Mouse (Mus musculus) liver, adult 2 months (tissue): ENCODE data around the gene Enpp5. TPM values are rescaled to one million over a fixed set of nuclear protein-coding genes. Genes with fewer than 3 reads are reported as not detected.

Experiments used
- DNase-seq: peaks from one replicate; pipeline ENCODE4 v3.0.0-alpha.2; 2011; ENCODE audit warnings: low read depth, low spot score; ENCODE audit errors: extremely low read depth
- H3K27ac ChIP-seq: fragments of 200-500 bp; replicated peaks from 2 replicates; pipeline ENCODE4 v1.5.1; 2012; ENCODE audit warnings: low read depth, mild to moderate bottlenecking, control low read depth, inconsistent platforms, low read length; ENCODE audit not compliant: insufficient read depth
- H3K27me3 ChIP-seq: fragments of 200-500 bp; 2 replicates; pipeline ENCODE4 v1.6.1; 2012; ENCODE audit warnings: mild to moderate bottlenecking, moderate library complexity, low read length, inconsistent platforms; ENCODE audit not compliant: control insufficient read depth, insufficient read depth
- H3K36me3 ChIP-seq: fragments of 200-500 bp; 2 replicates; pipeline ENCODE4 v1.6.1; 2012; ENCODE audit warnings: low read length, inconsistent platforms; ENCODE audit not compliant: control insufficient read depth, insufficient read depth
- H3K4me1 ChIP-seq: fragments of 200-500 bp; 2 replicates; pipeline ENCODE4 v1.6.1; 2011; ENCODE audit warnings: low read length; ENCODE audit not compliant: control insufficient read depth, insufficient read depth
- H3K4me3 ChIP-seq: fragments of 200-500 bp; 2 replicates; pipeline ENCODE4 v1.5.1; 2011; ENCODE audit warnings: low read depth, mild to moderate bottlenecking, control low read depth, low read length, moderate library complexity; ENCODE audit not compliant: insufficient read depth
- H3K79me2 ChIP-seq: fragments of 200-500 bp; 2 replicates; pipeline ENCODE4 v1.6.1; 2012; ENCODE audit warnings: inconsistent platforms, mild to moderate bottlenecking, low read length, moderate library complexity; ENCODE audit not compliant: control insufficient read depth, insufficient read depth
- H3K9ac ChIP-seq: fragments of 200-500 bp; 2 replicates; pipeline ENCODE4 v1.6.1; 2012; ENCODE audit warnings: low read depth, mild to moderate bottlenecking, control low read depth, inconsistent platforms, low read length
- CTCF ChIP-seq: fragments of 200-500 bp; IDR thresholded peaks from 2 replicates; pipeline ENCODE4 v1.5.1; 2011; ENCODE audit warnings: low read depth, low read length, control low read depth
- POLR2A ChIP-seq: fragments of 200-500 bp; IDR thresholded peaks from 2 replicates; pipeline ENCODE4 v1.6.1; 2011; ENCODE audit warnings: low read length, control low read depth; ENCODE audit not compliant: insufficient read depth; ENCODE audit errors: extremely low read depth
- WGBS: fragments of 180-500 bp; shearing (Covaris S2); methylation state at CpG from one replicate; pipeline ENCODE4 v1.1.7; 2018; 5-methylcytosine and 5-hydroxymethylcytosine counted together
- polyA plus RNA-seq: library from polyadenylated mRNA; depleted of rRNA; stranded (reverse); fragments of >200 nt; gene quantifications from 2 replicates; pipeline ENCODE4 v1.2.3, GENCODE M21; 2012
- total RNA-seq: library from RNA; depleted of rRNA; stranded (reverse); fragments of >200 nt; gene quantifications from 2 replicates; pipeline ENCODE4 v1.2.3, GENCODE M21; 2014

Gene Enpp5
- total and polyA plus RNA-seq, 2 experiments, result 9.1 to 23.5 TPM

DNA sequence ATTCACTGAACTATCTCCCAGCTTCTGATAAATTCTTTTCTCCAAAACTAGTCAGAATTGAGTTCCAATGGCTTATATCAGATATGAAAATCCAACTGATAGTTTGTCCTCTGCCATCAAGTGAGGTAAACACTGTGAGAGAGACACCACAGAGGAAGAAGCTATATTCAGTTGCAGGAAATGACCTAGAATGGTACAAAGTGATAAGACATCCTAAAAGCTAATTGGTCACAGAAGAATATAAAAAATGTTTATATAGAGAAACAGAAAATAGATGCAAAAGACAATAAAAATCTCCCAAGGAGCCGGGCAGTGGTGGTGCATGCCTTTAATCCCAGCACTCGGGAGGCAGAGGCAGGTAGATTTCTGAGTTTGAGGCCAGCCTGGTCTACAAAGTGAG is 38.0 kb downstream of the Enpp5 start:
- no peak for TF ChIP-seq POLR2A
- TF ChIP-seq CTCF, result no peak
- WGBS, result 82% methylated on average over 2 of the region's 2 CpGs

DNA sequence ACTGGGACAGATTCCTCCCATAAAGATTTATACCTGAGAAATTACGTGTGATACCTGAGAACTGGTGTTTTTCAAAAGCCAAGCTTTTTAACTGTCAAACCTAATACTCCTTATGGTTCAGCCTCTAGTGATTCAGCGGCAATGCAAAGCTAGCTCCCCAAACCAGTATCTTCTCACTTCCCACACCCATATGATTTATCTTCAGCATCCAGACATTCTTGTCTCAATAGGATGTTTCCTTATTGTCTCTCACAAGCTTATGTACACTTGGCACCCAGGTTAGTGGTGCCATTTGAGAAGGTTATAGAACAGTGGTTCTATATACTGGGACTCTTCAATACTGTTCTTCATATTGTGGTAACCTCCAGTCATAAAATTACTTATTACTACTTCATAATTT is 39.1 kb downstream of the Enpp5 start:
- TF ChIP-seq POLR2A (no peak), CTCF (no peak)
- WGBS, result 96% methylated on average over 2 of the region's 2 CpGs
- no peak overlapping the region for H3K4me3 ChIP-seq
- no peaks in the 10 kb centered on the region for H3K27me3 ChIP-seq
- H3K27ac ChIP-seq, result no peak overlapping the region
- H3K9ac ChIP-seq, result no peak overlapping the region
- no peaks in the 10 kb centered on the region for H3K36me3 ChIP-seq
- H3K79me2 ChIP-seq, result no peaks in the 10 kb centered on the region
- DNase-seq, result no peak
- no peaks in the 10 kb centered on the region for H3K4me1 ChIP-seq

More for the DNA sequence above, 38.0 kb downstream of the Enpp5 start:
- no peaks in the 10 kb centered on the region for H3K4me1 ChIP-seq
- no peaks in the 10 kb centered on the region for H3K36me3 ChIP-seq
- H3K27me3 ChIP-seq, result no peaks in the 10 kb centered on the region
- H3K4me3 ChIP-seq, result no peak overlapping the region
- DNase-seq, result no peak
- no peak overlapping the region for H3K9ac ChIP-seq
- H3K27ac ChIP-seq, result no peak overlapping the region
- H3K79me2 ChIP-seq, result no peaks in the 10 kb centered on the region

DNA sequence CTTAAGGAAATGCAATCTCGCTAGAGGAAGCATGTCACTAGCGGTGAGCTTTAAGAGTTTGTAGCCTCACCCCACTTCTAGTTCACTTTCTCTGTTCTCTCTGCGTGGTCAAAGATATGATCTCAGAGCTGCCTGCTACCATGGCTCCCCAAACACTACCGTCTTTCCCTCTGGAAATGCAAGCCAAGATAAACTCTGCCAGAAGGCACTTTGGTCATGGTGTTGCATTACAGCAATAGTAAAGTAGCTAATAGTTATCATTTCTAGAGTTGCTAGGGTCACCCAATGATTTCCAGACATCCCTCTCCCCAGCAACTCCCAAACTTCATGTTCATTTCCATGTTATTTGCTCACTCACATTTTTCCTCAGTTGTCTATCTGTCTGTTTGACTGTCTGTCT is 39.6 kb downstream of the Enpp5 start:
- H3K36me3 ChIP-seq, result no peaks in the 10 kb centered on the region
- TF ChIP-seq CTCF, result no peak
- TF ChIP-seq POLR2A, result no peak
- no peaks in the 10 kb centered on the region for H3K4me1 ChIP-seq
- no peak overlapping the region for H3K4me3 ChIP-seq
- DNase-seq, result no peak
- no peaks in the 10 kb centered on the region for H3K79me2 ChIP-seq
- H3K27me3 ChIP-seq, result no peaks in the 10 kb centered on the region
- H3K9ac ChIP-seq, result no peak overlapping the region
- WGBS, result 54% methylated on average over 4 of the region's 4 CpGs
- no peak overlapping the region for H3K27ac ChIP-seq

DNA sequence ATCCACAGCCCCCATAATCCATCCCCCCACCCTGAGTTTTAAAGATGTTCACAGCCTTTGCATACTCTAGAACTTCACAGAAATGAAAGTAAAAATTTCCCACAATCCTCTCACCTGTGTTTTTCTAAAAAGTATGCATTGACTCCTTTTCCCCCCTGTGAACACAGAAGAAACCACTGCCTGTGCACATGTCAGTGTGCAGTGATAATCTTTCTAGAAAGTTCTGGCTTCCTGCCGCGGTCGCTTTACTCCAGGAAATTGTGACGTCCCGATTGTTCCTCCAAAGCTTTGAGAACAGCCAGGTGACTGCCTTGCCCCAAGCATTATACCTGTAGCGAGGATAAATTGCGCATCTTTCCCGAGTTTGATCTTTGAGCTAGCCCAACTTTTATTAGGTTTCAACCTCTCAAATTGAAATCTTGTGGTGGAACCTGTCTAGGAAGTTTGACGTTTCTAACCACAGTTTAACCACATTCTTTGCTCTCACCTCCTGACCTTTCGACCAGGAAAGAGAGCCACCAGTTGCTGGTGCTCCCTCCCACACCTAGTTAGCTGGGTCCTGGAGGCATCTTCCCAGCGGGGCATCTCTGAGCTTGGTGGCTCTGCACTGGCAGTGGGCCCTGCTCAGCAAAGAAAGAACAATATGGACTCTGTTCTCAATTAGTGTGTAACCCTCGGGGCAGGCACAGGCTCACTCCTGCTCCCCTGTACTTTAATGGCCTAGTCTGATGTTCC is 42.9 kb downstream of the Enpp5 start:
- no peak overlapping the region for H3K9ac ChIP-seq
- TF ChIP-seq POLR2A (no peak), CTCF (no peak)
- H3K27ac ChIP-seq, result no peak overlapping the region
- H3K79me2 ChIP-seq, result no peaks in the 10 kb centered on the region
- no peaks in the 10 kb centered on the region for H3K36me3 ChIP-seq
- no peaks in the 10 kb centered on the region for H3K27me3 ChIP-seq
- H3K4me1 ChIP-seq, result no peaks in the 10 kb centered on the region
- DNase-seq, result no peak
- WGBS, result 64% methylated on average over 12 of the region's 12 CpGs
- H3K4me3 ChIP-seq, result no peak overlapping the region

DNA sequence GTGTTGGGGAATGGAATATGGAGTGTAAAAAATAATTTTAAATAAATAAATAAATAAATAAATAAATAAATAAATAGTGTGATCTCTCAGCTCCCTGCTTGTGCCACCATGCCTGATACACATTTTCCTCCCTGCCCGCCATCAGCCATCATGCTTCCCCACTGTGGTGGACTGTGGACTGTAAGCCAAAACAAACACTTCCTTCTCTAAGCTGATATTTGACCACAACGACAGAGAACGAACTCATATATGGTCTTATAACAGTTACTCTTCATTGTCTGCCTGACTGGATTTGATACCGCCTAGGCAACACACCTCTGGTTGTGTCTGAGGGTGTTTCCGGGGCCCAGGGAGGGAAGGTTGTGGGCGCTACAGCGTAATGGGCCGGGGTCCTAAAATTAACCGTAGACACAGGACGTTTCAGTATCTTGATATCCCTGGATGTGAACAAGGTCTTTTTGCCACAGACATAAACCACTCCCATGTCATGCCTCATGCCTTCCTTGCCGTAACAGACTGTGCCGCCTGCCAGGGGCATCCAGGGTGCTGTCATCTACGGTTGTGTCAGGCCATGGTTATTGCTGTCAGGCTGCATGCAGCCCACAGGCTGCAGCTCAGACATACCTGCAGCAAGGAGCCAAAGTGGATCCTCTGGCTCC is 50.6 kb downstream of the Enpp5 start:
- TF ChIP-seq CTCF, result no peak
- no peak for TF ChIP-seq POLR2A
- no peaks in the 10 kb centered on the region for H3K27me3 ChIP-seq

DNA sequence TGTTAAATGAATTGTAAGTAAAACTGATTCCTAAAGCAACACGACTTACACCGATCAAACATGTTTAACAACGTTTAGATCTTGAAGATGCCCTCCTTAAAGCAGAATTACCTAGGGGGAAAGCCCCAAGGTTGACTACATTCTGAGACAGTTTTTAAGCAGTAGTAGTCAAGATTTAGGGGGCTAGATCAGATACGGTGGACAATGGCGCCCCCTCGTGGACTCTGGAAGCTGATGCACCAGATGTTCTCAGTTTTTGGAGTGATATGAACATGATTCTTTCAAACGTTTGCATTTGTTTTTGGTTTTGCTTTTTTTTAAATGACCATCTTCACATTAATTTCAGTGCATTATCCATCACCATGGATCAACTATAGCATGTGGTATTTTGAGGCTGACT is 51.8 kb downstream of the Enpp5 start:
- Histone ChIP-seq H3K27ac (no peak overlapping the region), H3K9ac (no peak overlapping the region), H3K36me3 (no peaks in the 10 kb centered on the region), H3K4me3 (no peak overlapping the region), H3K4me1 (peaks cover 9% of the 10 kb centered on the region), H3K79me2 (no peaks in the 10 kb centered on the region), H3K27me3 (no peaks in the 10 kb centered on the region)
- DNase-seq, result peak; percentile 41
- TF ChIP-seq CTCF, result peak; percentile 68
- TF ChIP-seq POLR2A, result no peak
- WGBS, result 8% methylated on average over 7 of the region's 7 CpGs

More for the DNA sequence above, 50.6 kb downstream of the Enpp5 start:
- Histone ChIP-seq H3K36me3 (no peaks in the 10 kb centered on the region), H3K27ac (no peak overlapping the region), H3K79me2 (no peaks in the 10 kb centered on the region), H3K9ac (no peak overlapping the region), H3K4me1 (peaks cover 1% of the 10 kb centered on the region; the same call in 1 of the 2 replicates), H3K4me3 (no peak overlapping the region)
- no peak for DNase-seq
- 74% methylated on average over 13 of the region's 13 CpGs for WGBS
